Mouse (Mus musculus) v-Abl transformed pro-B cells (cell line): ENCODE data around the gene Slc13a5.

Experiments used
- in situ Hi-C, 2 experiments: fragments of 400-800 bp; cut with MboI; formaldehyde crosslinking; loops; one replicate each; pipeline ENCODE4 v1.15.1; 2025; ENCODE audit not compliant: unreplicated experiment in 2 of 2

Slc13a5 gene

DNA sequence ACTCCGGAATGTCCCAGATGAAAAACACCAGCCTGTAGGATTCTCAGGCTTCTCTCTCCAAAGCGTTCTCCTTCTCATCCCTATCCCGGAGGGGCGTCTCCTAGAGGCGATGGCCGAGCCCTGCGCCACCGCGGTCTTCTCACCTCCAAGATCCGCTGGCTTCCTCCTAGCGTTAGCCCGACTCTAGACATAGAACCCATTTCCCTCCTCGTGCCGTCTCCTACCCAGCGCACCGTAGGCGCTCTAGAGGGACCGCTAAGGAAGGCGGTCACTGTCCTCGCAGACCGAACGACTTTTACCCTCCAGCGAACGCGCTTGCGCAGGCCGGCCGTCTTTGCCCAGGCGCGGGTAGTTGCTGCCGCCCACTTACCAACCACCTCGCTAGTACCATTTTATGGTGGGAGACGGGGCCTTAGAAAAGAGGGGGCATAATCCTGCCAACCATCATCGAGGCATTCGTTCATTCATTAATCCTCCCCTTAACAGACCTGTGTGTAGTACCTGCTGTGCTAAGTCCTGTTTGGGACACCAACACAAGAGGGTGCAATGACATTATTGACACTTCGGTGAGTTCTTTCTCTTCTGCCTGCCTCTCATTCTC is at the start of gene Slc13a5:
Gene Slc13a5, minus strand, starts transcription at position 263 of the 601 bp plus-strand sequence.
- in situ Hi-C loops, result no loop called here

DNA sequence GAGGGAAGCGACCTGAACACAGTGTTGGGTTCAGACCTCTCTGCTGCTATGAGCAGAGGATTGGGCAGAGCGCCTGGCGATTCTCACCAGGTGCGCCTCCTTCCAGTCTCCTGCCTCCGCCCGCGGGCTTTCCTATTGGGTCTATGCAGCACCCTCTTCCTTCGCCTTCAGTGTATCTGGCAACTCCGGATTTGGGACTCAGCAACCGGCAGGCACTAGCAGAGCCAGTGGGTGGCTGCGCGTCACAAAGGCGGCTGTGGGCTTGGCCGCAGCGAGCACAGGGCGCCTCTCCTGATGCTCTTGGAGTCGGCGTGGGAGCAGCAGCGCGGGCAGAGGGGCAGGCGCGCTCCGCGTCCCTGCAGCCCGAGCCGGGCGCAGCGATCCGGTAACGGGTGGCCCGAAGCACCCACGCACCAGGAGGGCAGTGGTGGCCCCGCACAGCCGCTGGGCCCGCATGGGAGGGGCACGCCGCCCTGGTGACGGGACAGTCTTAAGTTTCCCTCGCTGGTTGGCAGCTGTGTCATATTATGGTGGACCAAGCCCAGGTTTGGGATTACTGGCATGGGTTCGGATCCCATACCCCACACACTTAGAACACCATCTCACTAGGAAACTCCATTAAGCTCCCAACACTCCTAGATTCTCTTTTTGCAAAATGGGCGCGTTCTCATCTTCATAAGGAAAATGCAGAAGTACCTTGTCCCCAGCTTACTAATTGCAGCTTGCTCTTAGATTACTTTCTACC is 47.3 kb upstream of the Slc13a5 start, which contains the start of gene Fbxo39:
Gene Fbxo39, plus strand, starts transcription at position 294 of the 745 bp plus-strand sequence.
- in situ Hi-C loops, result no loop called here

DNA sequence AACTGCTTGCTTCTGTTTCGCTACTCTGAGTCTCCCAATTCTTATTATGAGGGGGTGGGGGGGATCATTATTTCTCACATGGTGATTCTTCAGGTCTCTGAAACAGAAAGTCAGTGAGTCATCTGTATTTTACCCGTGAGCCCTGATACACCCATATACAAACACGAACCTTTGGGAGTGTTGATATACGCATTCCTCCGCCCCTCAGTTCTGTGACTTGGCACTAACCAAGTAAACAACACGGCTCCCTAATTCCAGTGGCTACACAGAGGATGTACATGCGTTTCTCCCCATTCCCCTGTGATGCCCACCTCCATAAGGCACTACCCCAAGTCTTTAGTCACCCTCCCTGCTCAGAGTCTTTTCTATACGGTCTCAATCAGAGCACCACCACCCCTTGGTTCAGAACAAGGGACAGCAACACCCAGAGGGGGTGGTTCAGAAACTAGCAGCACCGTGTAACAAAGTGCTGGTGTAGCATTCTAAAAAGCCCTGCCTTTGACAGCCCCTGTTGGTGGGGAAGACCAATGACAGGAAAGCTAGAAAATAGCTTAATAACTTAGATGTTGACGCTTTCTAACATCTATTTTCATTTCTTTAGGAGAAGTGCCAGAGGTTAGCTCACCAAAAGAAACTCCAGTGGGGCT is 44.5 kb upstream of the Slc13a5 start:
- in situ Hi-C loops, result no loop called here

DNA sequence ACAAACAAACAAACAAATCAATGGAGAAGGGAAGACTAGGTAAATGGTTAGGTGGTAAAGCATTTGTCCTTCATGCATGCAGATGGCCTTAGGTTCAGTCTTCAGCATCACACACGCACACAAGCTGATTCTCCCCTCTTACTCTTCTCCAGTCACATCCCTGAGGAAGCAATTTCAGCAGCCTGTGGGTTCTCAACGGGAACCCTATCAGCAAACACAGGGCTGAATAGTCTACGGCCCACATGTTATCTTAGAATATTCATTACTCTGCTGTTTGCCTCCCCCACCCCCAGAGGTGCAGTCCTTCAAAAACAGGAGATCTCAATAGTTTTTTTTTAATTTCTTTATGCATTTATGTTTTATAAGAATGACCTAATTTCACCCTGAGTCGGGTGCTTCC is 43.5 kb upstream of the Slc13a5 start:
- in situ Hi-C loops, result no loop called here

DNA sequence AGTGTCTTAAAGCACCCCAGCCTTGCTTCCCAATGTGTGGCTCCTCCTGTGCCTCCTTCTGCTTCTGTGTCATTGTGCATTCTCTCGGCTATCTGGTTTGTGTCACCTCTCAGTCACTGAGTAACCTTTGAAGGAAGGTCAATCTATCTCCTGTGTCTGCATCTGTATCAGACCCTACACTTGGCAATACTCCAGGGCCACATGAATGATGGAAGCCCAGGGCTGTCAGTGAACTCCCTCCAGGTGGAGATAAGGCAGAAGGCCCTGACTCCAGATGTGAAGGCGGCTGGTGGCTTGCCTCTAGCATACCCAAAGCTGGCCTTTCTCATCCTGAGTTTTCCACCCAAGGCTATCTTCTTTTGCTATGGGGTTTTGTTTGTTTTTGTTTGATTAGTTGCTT is 42.0 kb upstream of the Slc13a5 start:
- in situ Hi-C loops, result no loop called here

DNA sequence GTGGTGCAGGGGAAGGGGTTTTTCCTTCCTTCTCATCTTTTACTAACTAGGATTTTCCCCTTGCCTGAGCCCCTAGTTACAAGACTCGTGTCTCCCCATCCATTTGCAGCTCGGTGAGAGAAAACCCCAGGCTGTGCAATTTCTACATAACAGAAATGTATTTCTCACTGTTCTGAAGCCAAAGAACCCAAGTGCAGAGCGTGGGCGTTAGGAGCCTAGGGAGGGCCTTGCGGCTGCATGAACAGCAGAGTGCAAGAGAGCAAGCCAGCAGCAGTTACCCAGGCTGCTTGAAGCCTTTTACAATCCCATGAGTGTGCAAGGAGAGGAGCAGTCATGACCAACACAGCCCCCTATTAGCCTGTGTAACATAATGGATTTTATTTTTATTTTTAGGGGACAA is 40.4 kb upstream of the Slc13a5 start:
- in situ Hi-C loops, result no loop called here

DNA sequence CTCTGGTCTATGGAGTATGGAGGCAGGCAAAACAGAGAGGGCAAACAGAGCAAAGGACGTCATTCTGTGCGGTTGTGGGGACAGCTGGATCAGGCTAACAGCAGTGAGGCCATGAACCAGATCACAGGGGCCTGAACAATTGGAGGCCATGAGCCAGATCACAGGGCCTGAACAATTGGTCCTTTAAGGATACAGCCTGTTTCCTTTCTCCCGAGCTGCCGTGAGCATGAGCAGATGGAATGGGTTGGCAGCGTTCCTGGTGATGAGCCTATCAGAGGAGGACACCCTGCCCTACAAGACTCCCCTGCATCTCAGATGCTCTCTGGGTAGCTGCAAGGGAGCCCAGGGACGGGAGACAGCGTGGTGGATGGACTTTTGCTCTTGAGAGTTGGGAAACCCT is 35.2 kb upstream of the Slc13a5 start:
- in situ Hi-C loops, result no loop called here

DNA sequence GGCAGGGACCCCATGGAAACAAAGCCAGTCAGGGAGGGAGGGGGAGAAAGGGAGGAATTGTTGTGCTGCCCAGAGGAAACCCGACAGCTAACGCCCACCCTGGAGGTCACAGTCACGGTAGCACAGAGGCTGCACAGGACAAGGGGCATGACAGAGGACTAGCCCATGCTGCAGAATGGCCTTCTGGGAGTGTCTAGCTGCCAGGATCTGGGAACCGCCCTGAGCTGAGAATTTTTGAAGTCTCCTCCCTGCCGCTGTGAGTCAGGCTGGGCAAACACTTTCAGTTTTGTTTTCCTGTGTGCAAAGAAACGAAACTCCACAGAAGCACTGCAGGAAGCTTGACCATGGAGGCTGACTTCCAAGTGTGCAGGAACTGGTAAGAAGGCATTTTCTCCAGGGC is 34.3 kb upstream of the Slc13a5 start, which contains the start of gene Xaf1:
Gene Xaf1, plus strand, starts transcription at position 296 of the 400 bp plus-strand sequence.
- in situ Hi-C loops, result no loop called here

DNA sequence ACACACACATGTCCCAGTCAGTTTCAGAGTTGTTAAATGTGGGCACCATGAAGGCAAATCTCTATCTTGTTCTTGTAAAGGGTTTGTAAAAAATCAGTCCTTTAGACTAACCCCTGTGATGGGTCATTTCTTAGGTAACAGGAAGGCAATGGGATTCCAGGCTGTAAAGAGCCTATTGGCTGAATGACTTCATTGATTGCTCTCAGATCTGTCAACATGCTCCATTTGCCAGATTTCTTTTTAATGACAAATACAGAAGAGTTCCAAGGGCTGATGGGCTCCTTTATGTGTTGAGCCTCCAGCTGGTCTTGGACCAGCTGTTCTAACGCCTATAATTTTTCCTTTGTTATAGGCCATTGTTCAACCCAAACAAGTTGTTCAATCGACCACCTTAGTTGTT is 26.1 kb upstream of the Slc13a5 start:
- in situ Hi-C loops, result no loop called here

DNA sequence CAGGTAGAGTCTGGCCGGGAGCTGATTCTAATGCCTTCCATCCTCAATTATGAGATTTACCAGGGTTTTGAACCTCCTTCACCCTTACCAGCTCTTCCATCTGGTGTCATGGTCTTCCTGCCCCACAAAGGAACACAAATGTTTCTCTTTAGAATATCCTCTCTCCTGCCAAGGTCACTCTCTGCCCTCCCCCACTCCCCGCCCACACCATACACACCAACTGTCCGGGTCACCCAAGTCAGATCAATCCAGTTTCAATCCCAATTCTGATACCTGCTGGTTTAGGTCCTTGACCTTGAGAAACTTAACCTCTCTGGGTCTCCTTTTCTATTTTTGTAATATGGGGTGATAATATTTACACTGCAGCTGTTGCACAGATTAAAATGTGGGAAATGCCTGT is 20.5 kb upstream of the Slc13a5 start:
- in situ Hi-C loops, result no loop called here

DNA sequence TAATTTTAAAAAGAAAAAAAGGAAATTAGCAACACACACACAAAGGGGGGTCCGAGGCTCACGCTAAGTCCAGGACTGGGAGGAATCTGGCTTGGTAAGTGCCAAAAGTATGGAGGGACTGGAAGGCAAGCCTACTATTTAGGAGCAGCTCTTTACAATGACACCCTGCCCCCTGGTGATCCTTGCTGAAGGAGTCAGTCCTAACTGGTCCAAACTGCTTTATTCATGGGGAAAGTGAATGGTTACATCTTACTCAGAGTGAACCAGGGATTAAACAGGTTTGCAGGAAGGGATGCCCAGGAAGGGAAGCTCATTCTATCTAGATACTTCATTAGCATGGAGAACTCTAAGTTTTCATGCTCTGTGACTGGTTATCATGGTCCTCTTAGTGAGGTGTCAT is 20.1 kb upstream of the Slc13a5 start:
- in situ Hi-C loops, result no loop called here

DNA sequence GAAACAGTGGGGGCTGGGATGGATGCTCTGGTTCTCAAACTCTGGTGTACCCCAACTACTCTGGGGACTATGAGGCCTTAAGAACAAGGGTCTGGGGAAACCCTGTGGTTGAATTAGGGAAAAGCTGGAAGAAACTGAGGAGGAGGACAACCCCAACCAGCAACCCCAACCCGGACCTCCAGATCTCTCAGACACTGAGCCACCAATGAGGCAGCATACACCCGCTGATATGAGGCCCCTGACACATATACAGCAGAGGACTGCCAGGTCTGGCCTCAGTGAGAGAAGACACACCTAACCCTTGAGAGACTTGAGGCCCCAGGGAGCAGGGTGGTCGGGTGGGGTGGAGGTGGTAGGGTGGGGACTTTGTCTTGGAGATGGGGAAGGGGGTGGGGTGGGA is 19.6 kb upstream of the Slc13a5 start:
- in situ Hi-C loops, result no loop called here

DNA sequence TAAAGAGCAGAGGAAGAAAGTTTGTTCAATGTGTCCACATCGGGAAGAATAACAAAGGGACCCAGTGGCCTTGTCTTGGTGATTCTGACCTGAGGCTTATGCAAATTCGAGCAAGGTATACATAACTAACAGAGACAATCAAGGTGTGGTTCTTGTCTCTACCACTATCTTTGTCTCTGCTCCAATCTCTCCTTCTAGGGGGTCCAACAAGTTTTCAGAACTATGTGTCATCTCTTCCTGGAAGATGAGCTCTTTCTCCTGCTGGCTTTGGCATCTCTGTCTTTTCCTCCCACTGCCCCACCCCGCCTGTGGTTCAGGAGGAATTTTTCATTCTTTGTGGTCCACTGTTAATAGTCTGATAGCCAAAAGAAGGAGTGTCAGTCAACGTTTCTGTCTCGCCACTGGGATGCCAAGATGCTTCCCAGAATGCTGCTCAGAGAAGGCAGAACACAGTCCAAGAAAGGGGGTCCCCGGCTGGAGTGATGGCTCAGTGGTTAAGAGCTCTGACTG is 19.0 kb upstream of the Slc13a5 start:
- in situ Hi-C loops, result no loop called here

DNA sequence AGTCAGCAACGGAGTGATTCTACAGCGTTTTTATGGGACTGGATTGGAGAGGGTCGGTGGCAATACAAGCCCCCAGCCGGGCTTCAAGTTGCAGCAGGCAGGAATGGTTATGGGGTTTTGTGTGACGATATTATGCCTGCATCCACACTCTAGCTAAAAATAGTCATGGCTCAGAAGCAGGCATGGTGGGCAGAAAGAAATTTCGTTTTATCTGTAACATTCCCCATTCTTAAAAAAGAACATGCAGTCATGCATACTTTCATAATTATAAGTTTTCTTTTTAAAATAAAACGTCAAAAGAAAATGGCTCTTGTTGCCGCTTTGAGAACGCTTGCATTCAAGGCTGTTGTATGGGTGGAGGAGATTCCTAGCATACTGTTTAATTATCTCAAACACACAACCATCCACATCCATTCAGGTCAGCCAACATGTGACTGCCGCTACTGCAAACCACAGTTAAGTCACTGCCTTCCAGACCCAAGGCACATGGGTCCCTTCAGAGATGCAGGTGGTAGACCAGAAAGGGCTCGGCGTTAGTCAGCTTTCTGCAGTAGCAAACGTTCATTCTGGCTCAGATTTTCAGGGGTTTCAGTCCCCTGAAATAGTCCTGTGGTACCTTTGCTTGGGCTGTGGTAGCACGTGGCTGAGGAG is 17.6 kb upstream of the Slc13a5 start:
- in situ Hi-C loops, result no loop called here

DNA sequence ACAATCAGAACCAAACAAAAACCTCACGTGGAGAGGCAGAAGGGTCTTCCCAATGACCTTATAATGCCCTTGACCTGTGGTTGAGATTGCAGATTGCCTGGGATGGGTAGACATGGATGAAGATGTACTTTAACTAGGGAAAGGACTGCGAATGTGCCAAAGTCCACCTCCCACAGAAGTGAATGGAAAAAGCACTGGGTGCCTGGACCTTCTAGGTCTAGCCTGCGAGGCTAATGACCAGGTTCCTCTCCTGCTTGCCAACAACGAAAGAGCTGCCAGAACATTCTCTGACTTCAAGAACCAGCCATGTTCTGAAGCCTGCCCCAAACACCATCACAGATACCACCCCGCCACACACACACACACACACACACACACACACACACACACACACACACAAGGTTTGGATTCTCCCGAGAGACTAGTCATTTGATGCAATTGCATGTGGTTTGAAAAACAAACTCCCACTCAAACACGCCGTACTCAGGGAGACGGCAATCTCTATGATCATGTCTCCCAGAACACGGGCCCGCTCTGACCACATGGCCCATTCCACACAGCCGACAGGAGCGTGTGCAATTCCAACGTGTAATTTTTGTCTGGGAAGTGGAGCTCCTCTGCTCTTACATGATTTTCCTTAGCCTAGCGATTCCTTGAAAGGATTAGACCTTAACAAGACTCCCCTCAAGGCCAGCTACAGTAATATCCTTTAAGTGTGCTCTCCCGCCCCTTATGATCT is 16.6 kb upstream of the Slc13a5 start:
- in situ Hi-C loops, result no loop called here

DNA sequence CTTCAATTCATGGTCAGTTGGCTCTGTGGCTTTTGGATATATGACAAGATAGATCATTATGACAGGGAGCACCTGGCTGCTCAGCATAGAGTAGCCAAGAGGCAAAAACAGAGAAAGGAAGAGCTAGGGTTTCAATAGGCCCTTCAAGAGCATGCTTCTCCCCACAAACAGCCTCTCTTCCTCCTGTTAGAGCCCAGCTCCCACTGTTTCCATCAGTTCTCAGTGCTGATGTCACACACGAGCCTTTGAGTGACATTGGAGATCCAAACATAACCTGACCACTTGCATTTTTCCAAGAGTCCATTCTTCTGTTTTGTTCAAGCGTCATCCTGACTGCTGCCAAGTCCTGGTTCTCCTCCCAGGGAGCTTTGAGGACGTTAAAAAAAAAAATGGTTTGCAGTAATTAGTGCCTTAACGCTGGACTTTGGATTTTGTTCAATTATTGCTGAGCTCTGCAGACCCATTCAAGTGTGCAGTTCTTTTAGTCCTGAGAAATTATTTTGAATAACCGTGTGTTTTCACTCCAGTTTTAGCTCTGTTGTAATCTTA is 14.9 kb upstream of the Slc13a5 start:
- in situ Hi-C loops, result no loop called here

DNA sequence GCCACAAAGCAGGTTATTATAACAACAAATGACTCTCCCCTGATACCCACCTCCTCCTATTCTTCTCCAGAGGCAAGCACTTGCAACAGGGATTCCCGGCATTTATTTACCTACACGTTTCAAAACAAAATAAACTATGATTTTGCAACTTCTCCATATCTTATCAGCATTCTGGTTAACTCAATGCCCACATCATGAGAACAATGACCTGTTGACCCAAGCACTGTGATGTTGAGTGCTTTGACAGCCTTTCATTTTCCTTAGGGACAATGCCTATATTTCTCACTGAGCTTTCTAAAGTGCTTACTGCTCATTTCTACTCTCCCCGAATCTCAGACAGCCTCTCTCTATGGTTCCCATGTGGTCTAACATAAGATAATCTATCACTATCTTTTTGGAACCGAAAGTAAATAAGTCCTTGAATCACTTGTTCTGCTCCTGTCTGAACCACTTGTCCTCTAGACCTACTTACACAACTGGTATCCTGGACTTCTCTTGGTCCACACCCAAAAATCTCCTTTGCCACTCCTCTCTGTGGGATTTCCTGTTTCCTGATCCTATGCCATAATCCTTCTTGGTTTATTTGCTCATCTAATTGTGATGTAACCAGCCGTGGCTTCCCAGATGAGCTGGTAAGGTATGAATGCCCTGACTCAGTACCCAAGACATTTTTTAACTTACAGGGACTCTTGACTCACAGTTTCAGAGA is 14.3 kb upstream of the Slc13a5 start:
- in situ Hi-C loops, result no loop called here

DNA sequence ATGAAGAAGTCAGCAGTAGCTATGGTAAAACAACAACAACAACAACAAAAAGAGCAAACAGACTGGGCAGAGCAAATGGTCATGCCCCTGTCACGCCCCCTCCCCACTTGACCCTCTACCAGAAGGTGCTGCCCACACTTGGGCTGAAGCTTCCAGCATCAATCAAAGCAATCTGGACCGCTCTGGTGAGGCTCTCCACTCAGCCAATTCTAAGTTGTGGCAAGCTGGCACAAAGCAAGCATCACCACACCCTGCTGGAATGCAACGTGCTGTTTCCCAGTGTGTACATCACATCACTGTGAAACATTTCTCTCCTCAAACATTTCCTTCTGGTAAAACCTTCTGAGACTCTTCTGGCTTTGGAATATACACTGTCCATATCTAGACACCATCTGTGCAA is 6.3 kb upstream of the Slc13a5 start:
- in situ Hi-C loops, result no loop called here

DNA sequence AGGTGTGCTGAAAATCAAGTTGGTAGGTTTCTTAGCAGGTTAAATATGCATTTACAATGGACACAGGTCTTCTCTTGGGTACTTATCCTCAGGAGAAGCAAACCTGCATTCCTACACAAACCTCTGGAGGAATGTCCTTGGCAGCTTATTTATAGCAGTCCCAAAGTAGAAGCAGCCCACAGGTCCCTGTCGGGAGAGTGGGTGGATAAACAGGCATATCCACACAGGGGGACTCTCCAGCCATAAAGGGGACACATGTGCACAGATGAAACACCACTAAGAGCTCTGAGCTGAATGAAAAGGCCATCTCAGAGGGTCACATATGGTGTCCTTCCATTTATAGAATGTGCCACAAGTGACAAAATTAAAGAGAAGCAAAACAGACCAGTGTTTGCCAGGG is 4.7 kb upstream of the Slc13a5 start:
- in situ Hi-C loops, result no loop called here
